Comparison of ENCODE assay signal across 16 mouse cellular contexts in genomic region chr1:183552617-183553016, GRCm38 (mm10).
DNase-seq lines count a peak whose midpoint lies in the region; TF ChIP-seq lines count a peak whose summit lies in the region.
"Had no signal": no experiment of that assay in that cellular context is flagged by ENCODE, and none has a peak within 500 bp of the region (broad histone marks: within the 10 kb centered on the region; RNA-seq: fewer than 3 reads in every experiment).

No protein-coding gene starts in this region.

- no peak overlapping the region for H3K4me3 ChIP-seq in gastrocnemius, adult 2 months
- no peak overlapping the region for H3K4me3 ChIP-seq in left cerebral cortex, adult 2 months
- H3K4me3 ChIP-seq in cortical plate, adult 2 months (ENCODE audit: insufficient read depth, low read length) = no peak overlapping the region
- H3K4me3 ChIP-seq: forebrain, embryonic 13.5 days; intestine, embryonic 15.5 days; limb, embryonic 15.5 days had no signal

- DNase-seq in gastrocnemius, adult 2 months = no peak
- DNase-seq in gastrocnemius, adult 8-10 months (ENCODE audit: low spot score in 2 of 2) = no peak
- DNase-seq in left cerebral cortex, adult 2 months (ENCODE audit: extremely low spot score in 1 of 2, low spot score in 2 of 2) = no peak
- DNase-seq in left cerebral cortex, postnatal 36 days (ENCODE audit: low spot score in 2 of 2) = no peak
- DNase-seq in testis, postnatal 10 days (ENCODE audit: low spot score) = peak; percentile 44
- no peak for DNase-seq in testis, postnatal 14 days (ENCODE audit: low spot score)
- DNase-seq in frontal cortex, postnatal 14 days (ENCODE audit: low spot score in 2 of 2) = no peak
- DNase-seq: cerebellum, adult 8-10 months; liver, postnatal 0 days; midbrain, embryonic 14.5 days; thymus, postnatal 25 days had no signal

- no peak for TF ChIP-seq POLR2A in cortical plate, adult 2 months (IDR thresholded peaks at IDR 0.05; ENCODE audit: extremely low read depth, insufficient read depth, low read length)

- peak; percentile 35 for TF ChIP-seq CTCF in gastrocnemius, adult 2 months (IDR thresholded peaks at IDR 0.05)
- TF ChIP-seq CTCF in left cerebral cortex, adult 2 months (IDR thresholded peaks at IDR 0.05) = peak; percentile 19
- peak; percentile 17; the same call in 1 of the 2 replicates for TF ChIP-seq CTCF in cortical plate, adult 2 months (IDR thresholded peaks at IDR 0.05; ENCODE audit: extremely low read depth, insufficient read depth, low read length)

- H3K4me1 ChIP-seq in cortical plate, adult 2 months (ENCODE audit: control insufficient read depth, insufficient read depth, low read length) = no peaks in the 10 kb centered on the region
- H3K4me1 ChIP-seq: forebrain, embryonic 13.5 days; intestine, embryonic 15.5 days had no signal

- no peak overlapping the region for H3K27ac ChIP-seq in gastrocnemius, adult 2 months
- H3K27ac ChIP-seq in left cerebral cortex, adult 2 months = no peak overlapping the region
- H3K27ac ChIP-seq in cortical plate, adult 2 months (ENCODE audit: insufficient read depth, low read length) = no peak overlapping the region
- H3K27ac ChIP-seq: forebrain, embryonic 13.5 days; hindbrain, embryonic 14.5 days; intestine, embryonic 15.5 days; limb, embryonic 15.5 days had no signal

- intact Hi-C loops in gastrocnemius, adult 2 months (cut with DNase I) = no loop called here
- intact Hi-C loops in left cerebral cortex, adult 2 months (cut with DNase I) = loop anchor here (10.0 kb wide), 1 partner anchor 102 kb away; no protein-coding TSS in a partner anchor
- intact Hi-C loops in left cerebral cortex, postnatal 36 days (cut with DNase I) = no loop called here
